Mouse (Mus musculus) layer of hippocampus, postnatal 36 days (tissue): ENCODE results near the gene Gm11569. TPM values are rescaled to one million over a fixed set of nuclear protein-coding genes. Genes with fewer than 3 reads are reported as not detected.
"Not testable (repeated sequence)": the region's sequence is repeated elsewhere in the genome, so short reads cannot be mapped to it uniquely, and the experiment has no call there.

Experiments
- DNase-seq, 2 experiments: peaks; one replicate each; pipeline ENCODE4 v3.0.0; 2022
- total RNA-seq, 2 experiments: library from RNA; stranded (reverse); gene quantifications; 2 replicates each; pipeline ENCODE4 v1.2.3; 2021

The Gm11569 gene
- not detected for total RNA-seq

DNA sequence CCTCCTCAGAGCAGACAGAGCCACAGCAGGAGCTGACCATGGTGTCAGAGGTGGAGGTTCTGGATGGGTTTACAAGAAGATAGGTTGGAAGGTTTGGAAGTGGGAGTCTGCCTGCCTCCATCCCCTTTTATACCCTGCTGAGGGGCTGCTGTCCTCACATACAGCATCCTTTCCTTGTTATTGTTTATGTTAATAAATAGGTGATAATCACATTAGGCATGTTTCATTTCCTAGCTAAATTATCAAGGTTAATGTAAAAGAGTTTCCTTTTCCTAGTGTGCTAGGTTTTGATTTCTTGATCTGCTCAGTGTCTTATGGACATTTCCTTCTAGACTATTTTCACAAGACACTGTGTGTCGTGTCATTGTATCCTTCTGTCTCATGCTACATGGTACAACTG lies at the start of gene Gm11569:
TSS of gene Gm11569 (minus strand) at position 101 of the 400 bp plus-strand sequence.
- not testable (repeated sequence) for DNase-seq

DNA sequence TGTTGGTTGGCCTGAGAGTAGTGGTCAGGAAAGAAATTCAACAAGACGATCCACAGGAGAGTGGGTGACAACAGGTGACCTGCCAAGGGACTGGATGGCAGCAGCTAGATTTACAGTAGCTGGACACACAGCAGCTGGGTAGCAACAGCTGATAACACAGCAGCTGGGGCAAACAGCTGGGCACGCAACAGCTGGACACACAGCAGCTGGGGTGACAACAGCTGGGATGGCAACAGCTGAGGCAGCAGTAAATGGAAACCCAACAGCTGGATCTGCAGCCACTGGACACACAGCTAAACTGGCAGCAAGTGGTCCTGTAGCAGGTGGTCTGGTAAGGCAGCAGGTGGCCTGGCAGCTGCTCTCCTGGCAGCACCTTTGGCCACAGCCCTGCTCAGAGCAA lies 48.0 kb upstream of the Gm11569 start:
- no peak for DNase-seq

DNA sequence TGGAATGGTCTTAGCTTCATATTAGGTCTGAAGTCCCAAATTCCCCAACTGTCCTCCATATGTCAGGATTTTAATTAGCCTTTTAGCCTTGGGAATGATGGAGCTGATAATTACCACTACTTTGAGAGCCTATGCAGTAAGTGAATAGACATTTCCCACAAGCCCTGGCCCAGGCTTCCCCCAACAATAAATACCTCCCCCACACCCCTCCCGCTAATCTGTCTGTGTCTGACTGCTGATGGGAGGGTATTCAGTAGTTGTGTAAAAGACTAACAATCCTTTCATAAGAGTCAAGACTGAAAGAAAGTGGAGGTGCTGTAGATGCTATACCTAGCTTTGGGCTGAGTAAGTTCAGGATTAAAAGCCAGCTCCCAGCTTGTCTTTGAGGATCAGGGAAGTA lies 43.5 kb upstream of the Gm11569 start:
- no peak for DNase-seq

DNA sequence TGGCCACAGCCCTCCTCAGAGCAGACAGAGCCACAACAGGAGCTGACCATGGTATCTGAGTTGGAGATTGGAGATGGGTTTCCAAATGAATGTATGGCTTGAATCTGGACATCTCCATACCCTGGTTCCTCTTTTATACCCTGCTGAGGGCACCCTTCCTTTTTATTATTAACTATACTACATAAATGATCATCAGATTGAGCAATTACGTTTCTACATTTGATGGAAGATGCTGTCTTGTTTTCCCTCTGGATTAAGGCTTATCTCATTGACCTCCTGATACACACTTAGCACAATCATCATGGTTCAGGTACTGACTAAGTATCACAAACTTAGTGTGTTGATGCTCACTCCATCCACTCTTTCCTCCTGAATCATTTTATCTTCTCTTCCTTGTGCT lies 39.2 kb upstream of the Gm11569 start, which contains the start of gene 2300003K06Rik:
TSS of gene 2300003K06Rik (minus strand) at position 101 of the 400 bp plus-strand sequence.
- DNase-seq: no peak

DNA sequence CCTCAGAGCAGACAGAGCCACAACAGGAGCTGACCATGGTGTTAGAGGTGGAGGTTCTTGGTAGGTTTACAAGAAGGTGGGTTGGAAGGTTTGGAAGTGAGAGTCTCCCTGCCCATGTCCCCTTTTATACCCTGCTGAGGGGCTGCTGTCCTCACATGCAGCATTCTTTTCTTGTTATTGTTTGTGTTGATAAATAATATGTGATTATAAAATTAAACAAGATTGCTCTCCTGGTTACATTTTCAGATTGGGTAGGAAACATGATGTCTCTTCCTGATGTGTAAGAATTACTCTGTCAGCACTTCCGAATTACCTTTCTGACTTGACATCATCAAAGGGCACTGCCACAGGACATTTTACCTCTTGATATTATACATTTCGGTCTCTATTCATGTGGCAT lies 16.8 kb upstream of the Gm11569 start, which contains the start of gene Gm11564:
TSS of gene Gm11564 (minus strand) at position 101 of the 400 bp plus-strand sequence.
- DNase-seq: not testable (repeated sequence)

DNA sequence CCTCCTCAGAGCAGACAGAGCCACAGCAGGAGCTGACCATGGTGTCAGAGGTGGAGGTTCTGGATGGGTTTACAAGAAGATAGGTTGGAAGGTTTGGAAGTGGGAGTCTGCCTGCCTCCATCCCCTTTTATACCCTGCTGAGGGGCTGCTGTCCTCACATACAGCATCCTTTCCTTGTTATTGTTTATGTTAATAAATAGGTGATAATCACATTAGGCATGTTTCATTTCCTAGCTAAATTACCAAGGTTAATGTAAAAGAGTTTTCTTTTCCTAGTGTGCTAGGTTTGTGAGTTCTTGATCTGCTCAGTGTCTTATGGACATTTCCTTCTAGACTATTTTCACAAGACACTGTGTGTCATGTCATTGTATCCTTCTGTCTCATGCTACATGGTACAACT lies 11.1 kb upstream of the Gm11569 start, which contains the start of gene Krtap4-13:
TSS of gene Krtap4-13 (minus strand) at position 101 of the 400 bp plus-strand sequence.
- not testable (repeated sequence) for DNase-seq

DNA sequence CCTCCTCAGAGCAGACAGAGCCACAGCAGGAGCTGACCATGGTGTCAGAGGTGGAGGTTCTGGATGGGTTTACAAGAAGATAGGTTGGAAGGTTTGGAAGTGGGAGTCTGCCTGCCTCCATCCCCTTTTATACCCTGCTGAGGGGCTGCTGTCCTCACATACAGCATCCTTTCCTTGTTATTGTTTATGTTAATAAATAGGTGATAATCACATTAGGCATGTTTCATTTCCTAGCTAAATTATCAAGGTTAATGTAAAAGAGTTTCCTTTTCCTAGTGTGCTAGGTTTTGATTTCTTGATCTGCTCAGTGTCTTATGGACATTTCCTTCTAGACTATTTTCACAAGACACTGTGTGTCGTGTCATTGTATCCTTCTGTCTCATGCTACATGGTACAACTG lies 5.6 kb upstream of the Gm11569 start, which contains the start of gene Gm11554:
TSS of gene Gm11554 (minus strand) at position 101 of the 400 bp plus-strand sequence.
- not testable (repeated sequence) for DNase-seq

DNA sequence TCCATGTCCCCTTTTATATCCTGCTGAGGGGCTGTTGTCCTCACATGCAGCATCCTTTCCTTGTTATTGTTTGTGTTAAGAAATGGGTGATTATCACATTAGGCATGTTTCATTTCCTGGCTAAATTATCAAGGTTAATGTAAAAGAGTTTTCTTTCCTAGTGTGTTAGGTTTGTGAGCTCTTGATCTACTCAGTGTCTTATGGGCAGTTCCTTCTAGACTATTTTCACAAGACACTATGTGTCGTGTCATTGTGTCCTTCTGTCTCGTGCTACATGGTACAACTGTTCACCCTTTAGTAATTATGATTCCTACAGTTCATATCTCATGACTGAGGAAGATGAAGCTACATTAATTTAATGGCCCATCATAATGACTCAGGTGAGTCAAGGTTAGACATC lies 5.4 kb downstream of the Gm11569 start, which contains the start of gene Gm11596:
TSS of gene Gm11596 (minus strand) at position 101 of the 400 bp plus-strand sequence.
- DNase-seq: no peak

DNA sequence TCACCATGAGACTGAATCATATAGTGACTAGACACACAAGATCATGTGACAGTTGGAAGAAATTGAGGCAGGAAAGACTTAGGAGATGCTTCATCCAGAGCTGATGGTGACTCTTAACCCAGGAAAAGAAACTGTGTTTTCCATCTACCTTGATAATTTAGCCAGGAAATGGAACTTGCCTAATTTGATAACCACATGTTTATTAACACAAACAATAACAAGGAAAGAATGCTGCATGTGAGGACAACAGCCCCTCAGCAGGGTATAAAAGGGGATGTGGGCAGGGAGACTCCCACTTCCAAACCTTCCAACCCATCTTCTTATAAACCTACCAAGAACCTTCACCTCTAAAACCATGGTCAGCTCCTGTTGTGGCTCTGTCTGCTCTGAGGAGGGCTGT lies 13.8 kb downstream of the Gm11569 start, which contains the start of gene Krtap4-9:
TSS of gene Krtap4-9 (plus strand) at position 301 of the 400 bp plus-strand sequence.
- DNase-seq: not testable (repeated sequence)

DNA sequence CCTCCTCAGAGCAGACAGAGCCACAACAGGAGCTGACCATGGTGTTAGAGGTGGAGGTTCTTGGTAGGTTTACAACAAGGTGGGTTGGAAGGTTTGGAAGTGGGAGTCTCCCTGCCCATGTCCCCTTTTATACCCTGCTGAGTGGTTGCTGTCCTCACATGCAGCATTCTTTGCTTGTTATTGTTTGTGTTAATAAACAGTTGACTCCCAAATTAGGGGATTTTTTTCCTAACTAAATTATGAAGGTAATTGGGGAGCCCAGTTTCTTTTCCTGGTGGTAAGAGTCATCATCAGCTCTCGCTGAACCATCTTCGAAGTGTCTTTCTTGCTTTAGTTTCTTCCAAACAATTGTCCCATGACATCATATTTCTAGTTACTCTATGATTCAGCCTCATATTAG lies 18.1 kb downstream of the Gm11569 start, which contains the start of gene Krtap4-8:
TSS of gene Krtap4-8 (minus strand) at position 101 of the 400 bp plus-strand sequence.
- no peak for DNase-seq

DNA sequence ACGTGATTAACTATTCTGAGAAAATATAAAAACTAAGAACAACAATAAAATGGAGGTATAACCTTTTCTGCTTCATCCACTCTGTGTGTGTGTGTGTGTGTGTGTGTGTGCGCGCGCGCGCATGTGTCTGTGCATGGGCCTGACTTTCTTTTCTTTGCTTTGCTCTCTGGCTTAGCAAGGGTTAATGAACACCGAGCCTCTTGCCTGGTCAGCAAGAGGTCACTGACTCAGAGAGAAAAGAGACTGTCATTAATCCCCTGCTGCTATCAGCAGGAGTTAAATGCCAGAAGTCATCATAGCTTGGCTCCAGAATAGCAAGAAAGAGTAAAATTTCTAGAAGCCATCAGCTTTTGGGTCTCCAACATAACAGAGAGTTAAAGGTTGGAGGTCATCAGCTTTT lies 20.3 kb downstream of the Gm11569 start:
- DNase-seq: no peak

DNA sequence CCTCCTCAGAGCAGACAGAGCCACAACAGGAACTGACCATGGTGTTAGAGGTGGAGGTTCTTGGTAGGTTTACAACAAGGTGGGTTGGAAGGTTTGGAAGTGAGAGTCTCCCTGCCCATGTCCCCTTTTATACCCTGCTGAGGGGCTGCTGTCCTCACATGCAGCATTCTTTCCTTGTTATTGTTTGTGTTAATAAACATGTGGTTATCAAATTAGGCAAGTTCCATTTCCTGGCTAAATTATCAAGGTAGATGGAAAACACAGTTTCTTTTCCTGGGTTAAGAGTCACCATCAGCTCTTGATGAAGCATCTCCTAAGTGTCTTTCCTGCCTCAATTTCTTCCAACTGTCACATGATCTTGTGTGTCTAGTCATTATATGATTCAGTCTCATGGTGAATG lies 25.9 kb downstream of the Gm11569 start, which contains the start of gene Gm11595:
TSS of gene Gm11595 (minus strand) at position 101 of the 400 bp plus-strand sequence.
- DNase-seq: not testable (repeated sequence)

DNA sequence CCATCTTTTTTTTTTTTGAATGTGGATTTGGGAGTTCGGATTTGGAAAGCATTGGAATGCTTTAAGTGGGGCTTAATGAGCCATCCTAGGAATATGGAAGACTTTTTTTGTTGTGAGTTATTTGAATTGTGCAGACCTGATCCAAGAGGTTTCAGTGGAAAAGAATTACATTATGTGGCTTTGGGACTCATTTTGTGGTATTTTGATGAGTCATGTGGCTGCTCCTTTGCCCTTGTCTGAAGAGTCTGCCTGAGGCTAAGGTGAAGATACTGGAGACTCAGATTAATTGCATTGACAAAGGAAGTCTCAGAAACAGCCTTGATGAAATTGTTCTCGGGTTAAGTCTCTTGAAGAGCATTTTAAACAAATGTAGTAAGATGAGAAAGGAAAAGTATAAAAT lies 30.3 kb downstream of the Gm11569 start:
- DNase-seq: no peak

DNA sequence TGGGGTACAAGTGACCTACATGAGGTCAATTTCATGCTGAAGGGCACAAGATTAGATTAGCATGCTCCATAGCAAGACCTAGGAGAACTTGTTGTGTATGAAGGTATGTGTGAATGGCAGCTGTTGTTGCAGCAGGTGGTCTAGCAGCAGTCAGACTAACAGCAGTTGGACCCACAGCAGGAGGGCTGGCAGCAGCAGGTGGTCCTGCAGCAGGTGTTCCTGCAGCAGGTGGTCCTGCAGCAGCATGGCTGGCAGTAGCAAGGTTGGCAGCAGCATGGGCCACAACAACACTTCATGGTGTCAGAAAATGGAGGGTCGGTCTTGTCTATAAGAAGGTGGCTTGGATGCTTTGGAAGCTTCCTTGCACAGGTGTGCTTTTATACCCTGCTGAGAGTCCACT lies 39.9 kb downstream of the Gm11569 start:
- DNase-seq: no peak

Other genes with a start within 250 kb of the Gm11569 start
- not detected for gene Krtap3-3, start 248.1 kb downstream of the Gm11569 start, total RNA-seq
- gene Krtap3-2, start 242.1 kb downstream of the Gm11569 start, total RNA-seq: not detected
- gene Gm11939, start 239.5 kb downstream of the Gm11569 start, total RNA-seq: not detected
- not detected for gene Krtap3-1, start 232.3 kb downstream of the Gm11569 start, total RNA-seq
- gene Krtap1-5, start 217.9 kb downstream of the Gm11569 start, total RNA-seq: not detected
- not detected for gene Krtap1-4, start 215.3 kb downstream of the Gm11569 start, total RNA-seq
- gene Krtap1-3, start 207.6 kb downstream of the Gm11569 start, total RNA-seq: not detected
- not detected for gene Krtap9-3, start 200.8 kb downstream of the Gm11569 start, total RNA-seq
- gene Gm11938, start 195.6 kb downstream of the Gm11569 start, total RNA-seq: not detected
- gene Gm11937, start 188.7 kb downstream of the Gm11569 start, total RNA-seq: not detected
- gene Krtap2-4, start 184.1 kb downstream of the Gm11569 start, total RNA-seq: not detected
- gene Gm11562, start 178.5 kb downstream of the Gm11569 start, total RNA-seq: not detected
- not detected for gene Krtap4-1, start 170.7 kb downstream of the Gm11569 start, total RNA-seq
- not detected for gene Krtap4-2, start 163.8 kb downstream of the Gm11569 start, total RNA-seq
- gene Krtap4-7, start 154.8 kb downstream of the Gm11569 start, total RNA-seq: not detected
- gene Gm11555, start 148.7 kb downstream of the Gm11569 start, total RNA-seq: not detected
- gene Gm11563, start 140.0 kb downstream of the Gm11569 start, total RNA-seq: not detected
- gene Krtap4-6, start 133.0 kb downstream of the Gm11569 start, total RNA-seq: not detected
- not detected for gene Gm14190, start 108.2 kb downstream of the Gm11569 start, total RNA-seq
- not detected for gene Gm14180, start 64.6 kb downstream of the Gm11569 start, total RNA-seq
- not detected for gene Gm11595, start 26.0 kb downstream of the Gm11569 start, total RNA-seq
- gene Krtap4-8, start 18.2 kb downstream of the Gm11569 start, total RNA-seq: not detected
- gene Krtap4-9, start 13.7 kb downstream of the Gm11569 start, total RNA-seq: not detected
- not detected for gene Gm11596, start 5.5 kb downstream of the Gm11569 start, total RNA-seq
- gene Gm11554, start 5.5 kb upstream of the Gm11569 start, total RNA-seq: not detected
- gene Krtap4-13, start 11.0 kb upstream of the Gm11569 start, total RNA-seq: not detected
- not detected for gene Gm11564, start 16.7 kb upstream of the Gm11569 start, total RNA-seq
- gene 2300003K06Rik, start 39.1 kb upstream of the Gm11569 start, total RNA-seq: not detected
- not detected for gene Krtap4-16, start 52.7 kb upstream of the Gm11569 start, total RNA-seq
- not detected for gene Gm11568, start 59.0 kb upstream of the Gm11569 start, total RNA-seq
- not detected for gene Gm11559, start 65.5 kb upstream of the Gm11569 start, total RNA-seq
- gene Krtap9-1, start 74.5 kb upstream of the Gm11569 start, total RNA-seq: not detected
- not detected for gene Gm11567, start 80.3 kb upstream of the Gm11569 start, total RNA-seq
- not detected for gene Krtap31-1, start 109.0 kb upstream of the Gm11569 start, total RNA-seq
- not detected for gene Gm11565, start 115.8 kb upstream of the Gm11569 start, total RNA-seq
- not detected for gene Krtap31-2, start 137.4 kb upstream of the Gm11569 start, total RNA-seq
- not detected for gene Krtap9-5, start 149.5 kb upstream of the Gm11569 start, total RNA-seq
- not detected for gene Krtap29-1, start 180.1 kb upstream of the Gm11569 start, total RNA-seq
- not detected for gene Krtap16-1, start 187.7 kb upstream of the Gm11569 start, total RNA-seq
- gene Krtap17-1, start 195.1 kb upstream of the Gm11569 start, total RNA-seq: not detected
- not detected for gene Krt33a, start 217.3 kb upstream of the Gm11569 start, total RNA-seq
- not detected for gene Krt33b, start 230.9 kb upstream of the Gm11569 start, total RNA-seq
- gene Krt34, start 242.6 kb upstream of the Gm11569 start, total RNA-seq: not detected